Mouse (Mus musculus): ENCODE data around the gene Slc8a2.

DNA sequence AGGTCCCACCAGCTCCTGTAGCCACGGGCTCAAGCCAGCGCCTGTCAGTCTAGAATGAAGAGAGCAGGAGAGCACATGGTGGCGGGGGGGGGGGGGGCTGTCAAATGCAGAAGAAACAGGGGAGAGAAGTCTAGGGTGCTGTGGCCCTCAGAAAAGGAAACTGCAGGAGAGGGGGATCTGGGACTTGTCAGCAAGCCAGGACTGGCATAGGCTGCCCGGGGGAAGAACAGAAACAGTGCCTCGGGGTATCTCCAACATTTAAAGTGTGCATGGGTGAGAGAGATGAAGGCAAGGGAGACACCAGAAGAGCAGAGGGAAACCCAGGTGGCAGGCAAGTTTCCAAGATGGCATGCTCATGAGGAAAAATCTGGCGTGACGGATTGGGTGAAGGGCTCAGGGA lies 32.4 kb downstream of the Slc8a2 start:
- TF ChIP-seq CTCF (IDR thresholded peaks at IDR 0.05; ENCODE audit: control insufficient read depth, insufficient read depth, insufficient read length), result no peak
- TF ChIP-seq MYOG (IDR thresholded peaks at IDR 0.05; ENCODE audit: control insufficient read depth, extremely low read depth, insufficient read length), result no peak
- TF ChIP-seq FOSL1 (IDR thresholded peaks at IDR 0.05; ENCODE audit: insufficient read depth, low read length, poor library complexity, severe bottlenecking), result no peak
- TF ChIP-seq USF1 (IDR thresholded peaks at IDR 0.05; ENCODE audit: low read depth), result no peak
- TF ChIP-seq CEBPB (IDR thresholded peaks at IDR 0.05; ENCODE audit: low read depth), result no peak
- no peak for TF ChIP-seq MAX (IDR thresholded peaks at IDR 0.05)

All from C2C12 (cell line).